Mouse (Mus musculus) E14TG2a.4 (cell line): ENCODE results near the gene Hsd17b1.
"Not testable (repeated sequence)": the region's sequence is repeated elsewhere in the genome, so short reads cannot be mapped to it uniquely, and the experiment has no call there.

Experiments
- H3K27me3 ChIP-seq: 2 replicates; pipeline ENCODE4 v1.6.1; 2014; ENCODE audit warnings: low read length, control low read depth; ENCODE audit not compliant: insufficient read depth
- H3K36me3 ChIP-seq: 2 replicates; pipeline ENCODE4 v1.6.1; 2014; ENCODE audit warnings: low read length, control low read depth; ENCODE audit not compliant: insufficient read depth
- H3K4me1 ChIP-seq: replicated peaks from 2 replicates; pipeline ENCODE4 v1.6.1; 2014; ENCODE audit warnings: low read depth, low read length, control low read depth
- H3K4me3 ChIP-seq: replicated peaks from 2 replicates; pipeline ENCODE4 v1.5.1; 2014; ENCODE audit warnings: mild to moderate bottlenecking, low read length
- H3K9me3 ChIP-seq: 2 replicates; pipeline ENCODE4 v1.6.1; 2014; ENCODE audit warnings: low read length, control low read depth
- CTCF ChIP-seq: conservative IDR thresholded peaks from 2 replicates; pipeline ENCODE4 v1.5.1; 2014; ENCODE audit warnings: low read length
- NANOG ChIP-seq: IDR thresholded peaks from 2 replicates; pipeline ENCODE4 v1.6.1; 2014; ENCODE audit warnings: borderline replicate concordance, low read length, mixed read lengths
- POU5F1 ChIP-seq: IDR thresholded peaks from 2 replicates; pipeline ENCODE4 v1.6.1; 2014; ENCODE audit warnings: low read length, borderline replicate concordance

Gene Hsd17b1

DNA sequence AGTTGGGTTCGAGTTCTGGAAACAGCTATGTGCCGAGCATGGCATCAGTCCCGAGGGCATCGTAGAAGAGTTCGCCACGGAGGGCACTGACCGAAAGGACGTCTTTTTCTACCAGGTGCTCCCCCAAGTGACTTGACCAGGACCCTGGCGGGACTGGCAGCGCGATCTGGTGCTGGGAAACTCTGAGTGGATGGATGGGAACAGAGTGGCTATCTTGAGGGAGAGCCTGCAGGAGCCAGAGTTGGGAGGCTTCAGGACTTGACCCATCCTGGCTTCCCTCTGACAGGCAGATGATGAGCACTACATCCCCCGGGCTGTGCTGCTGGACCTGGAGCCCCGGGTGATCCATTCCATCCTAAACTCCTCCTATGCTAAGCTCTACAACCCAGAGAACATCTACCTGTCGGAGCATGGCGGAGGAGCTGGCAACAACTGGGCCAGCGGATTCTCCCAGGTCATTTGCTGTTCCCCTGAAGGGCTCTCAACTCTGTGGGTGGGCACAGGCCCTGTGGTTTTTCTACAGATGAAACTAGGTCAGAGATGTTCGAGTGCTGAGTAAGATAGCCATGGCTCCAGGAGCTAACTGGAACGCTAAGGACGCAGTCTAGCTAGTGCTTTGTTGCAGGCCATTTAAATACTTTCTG lies 42.5 kb downstream of the Hsd17b1 start:
- H3K36me3 ChIP-seq: peaks cover 67% of the 10 kb centered on the region
- peaks cover 34% of the 10 kb centered on the region for H3K4me1 ChIP-seq
- no peak for TF ChIP-seq POU5F1
- TF ChIP-seq CTCF: no peak
- no peak for TF ChIP-seq NANOG
- peak overlapping the region; percentile 97 for H3K4me3 ChIP-seq
- H3K27me3 ChIP-seq: no peaks in the 10 kb centered on the region
- no peaks in the 10 kb centered on the region for H3K9me3 ChIP-seq

GRCm38 (mm10) chr11:101124494-101124893 lies 46.3 kb downstream of the Hsd17b1 start:
- not testable (repeated sequence) for H3K4me3 ChIP-seq, H3K27me3 ChIP-seq, H3K9me3 ChIP-seq
- Histone ChIP-seq H3K4me1 (peaks cover 16% of the 10 kb centered on the region), H3K36me3 (peaks cover 58% of the 10 kb centered on the region)

DNA sequence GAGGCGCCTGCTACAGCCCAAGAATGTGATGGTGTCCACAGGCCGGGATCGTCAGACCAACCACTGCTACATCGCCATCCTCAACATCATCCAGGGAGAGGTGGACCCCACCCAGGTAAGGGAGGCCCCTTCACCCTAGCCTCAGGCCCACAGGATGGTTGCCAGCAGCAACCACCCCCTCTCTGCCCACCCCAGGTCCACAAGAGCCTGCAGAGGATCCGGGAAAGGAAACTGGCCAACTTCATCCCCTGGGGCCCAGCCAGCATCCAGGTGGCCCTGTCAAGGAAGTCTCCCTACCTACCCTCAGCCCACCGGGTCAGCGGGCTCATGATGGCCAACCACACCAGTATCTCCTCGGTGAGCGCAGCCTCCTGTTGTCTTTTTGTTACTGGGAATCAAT lies 46.8 kb downstream of the Hsd17b1 start:
- H3K27me3 ChIP-seq, H3K9me3 ChIP-seq, H3K4me3 ChIP-seq: not testable (repeated sequence)
- H3K36me3 ChIP-seq: peaks cover 58% of the 10 kb centered on the region
- H3K4me1 ChIP-seq: peaks cover 17% of the 10 kb centered on the region

- Histone ChIP-seq H3K9me3 (no peaks in the 10 kb centered on the region), H3K4me1 (peaks cover 18% of the 10 kb centered on the region), H3K36me3 (peaks cover 48% of the 10 kb centered on the region), H3K4me3 (no peak overlapping the region), H3K27me3 (peaks cover 6% of the 10 kb centered on the region; the same call in 1 of the 2 replicates)
- TF ChIP-seq CTCF (peak; percentile 34), POU5F1 (no peak)
Observed at GRCm38 (mm10) chr11:101127075-101127474, 48.9 kb downstream of the Hsd17b1 start.

DNA sequence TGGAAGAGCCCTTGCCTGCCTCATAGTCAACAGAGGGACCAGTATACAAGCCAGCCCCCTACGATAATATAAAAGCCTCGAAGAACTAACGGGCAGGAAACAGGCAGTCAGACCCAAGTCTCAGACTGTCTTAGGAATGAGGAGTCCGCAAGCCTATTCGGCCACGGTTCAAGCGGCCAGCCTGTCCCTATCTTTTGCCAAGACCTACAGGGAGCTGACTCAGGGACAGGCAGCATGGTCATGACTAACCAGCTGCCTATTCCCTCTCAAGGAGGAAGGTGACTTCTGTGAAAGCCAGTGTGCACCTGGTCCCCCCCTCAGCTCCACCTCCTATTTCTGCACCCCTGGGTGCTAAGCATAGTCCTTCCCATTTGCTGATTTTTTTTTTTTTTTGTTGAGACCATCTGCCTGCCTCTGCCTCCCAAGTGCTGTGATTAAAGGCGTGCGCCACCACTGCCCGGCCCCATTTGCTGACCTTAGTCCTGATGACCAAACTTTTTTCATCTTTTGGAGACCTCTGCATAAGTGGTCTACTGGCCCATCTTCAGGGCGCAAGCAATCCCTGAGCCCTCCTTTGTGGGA lies 50.9 kb downstream of the Hsd17b1 start:
- Histone ChIP-seq H3K4me1 (peaks cover 18% of the 10 kb centered on the region), H3K9me3 (no peaks in the 10 kb centered on the region), H3K36me3 (peaks cover 28% of the 10 kb centered on the region), H3K4me3 (no peak overlapping the region), H3K27me3 (peaks cover 6% of the 10 kb centered on the region; the same call in 1 of the 2 replicates)
- TF ChIP-seq CTCF: no peak
- TF ChIP-seq POU5F1: no peak
- TF ChIP-seq NANOG: no peak
